Mouse (Mus musculus) layer of hippocampus, adult 9-11 months (tissue): ENCODE measurements at regions not wholly inside any gene's neighbourhood (a gene's known extent, or its start where the extent isn't known, plus 50 kb on each side); places are given as distances from the start of the nearest gene placed in this dataset.

Experiments
- DNase-seq: peaks from one replicate; pipeline ENCODE4 v3.0.0; 2022

- no peak for DNase-seq
These were observed 136.5 kb upstream of the 4930535I16Rik start for GRCm38 (mm10) chr4:124054240-124054760.

- DNase-seq, result no peak
These were observed 135.7 kb upstream of the 4930535I16Rik start for GRCm38 (mm10) chr4:124053340-124054038.

- peak; percentile 12 for DNase-seq
These were observed 134.6 kb upstream of the 4930535I16Rik start for GRCm38 (mm10) chr4:124052387-124052786.

- peak; percentile 61 for DNase-seq
These were observed 130.6 kb upstream of the 4930535I16Rik start for GRCm38 (mm10) chr4:124048348-124048831.

- DNase-seq, result no peak
These were observed 130.1 kb upstream of the 4930535I16Rik start for GRCm38 (mm10) chr4:124047898-124048297.

GRCm38 (mm10) chr4:124036483-124036882 lies 118.7 kb upstream of the 4930535I16Rik start:
- DNase-seq, result no peak

- DNase-seq, result no peak
These were observed 117.8 kb upstream of the 4930535I16Rik start for GRCm38 (mm10) chr4:124035657-124036061.

GRCm38 (mm10) chr4:124035192-124035591 lies 117.4 kb upstream of the 4930535I16Rik start:
- DNase-seq, result no peak

GRCm38 (mm10) chr4:124028061-124028460 lies 110.2 kb upstream of the 4930535I16Rik start:
- no peak for DNase-seq

- DNase-seq, result no peak
These were observed 98.6 kb upstream of the 4930535I16Rik start for GRCm38 (mm10) chr4:124016401-124016800.

GRCm38 (mm10) chr4:124015323-124015722 lies 97.5 kb upstream of the 4930535I16Rik start:
- DNase-seq, result no peak

GRCm38 (mm10) chr4:124012406-124012805 lies 94.6 kb upstream of the 4930535I16Rik start:
- no peak for DNase-seq

- DNase-seq, result no peak
These were observed 90.9 kb upstream of the 4930535I16Rik start for GRCm38 (mm10) chr4:124008725-124009124.

GRCm38 (mm10) chr4:124005626-124006315 lies 87.9 kb upstream of the 4930535I16Rik start:
- no peak for DNase-seq

- DNase-seq, result no peak
These were observed 84.9 kb upstream of the 4930535I16Rik start for GRCm38 (mm10) chr4:124002760-124003159.

GRCm38 (mm10) chr4:124002105-124002504 lies 84.3 kb upstream of the 4930535I16Rik start:
- DNase-seq, result no peak

- no peak for DNase-seq
These were observed 78.0 kb upstream of the 4930535I16Rik start for GRCm38 (mm10) chr4:123995815-123996214.

GRCm38 (mm10) chr4:123991223-123991622 lies 73.4 kb upstream of the 4930535I16Rik start:
- DNase-seq, result no peak

- DNase-seq, result peak; percentile 14
These were observed 72.7 kb upstream of the 4930535I16Rik start for GRCm38 (mm10) chr4:123990293-123991185.
